Mouse (Mus musculus) gastrocnemius, postnatal 25 days (tissue): ENCODE measurements around the gene Trappc10. TPM values are rescaled to one million over a fixed set of nuclear protein-coding genes. Genes with fewer than 3 reads are reported as not detected.
"Not testable (repeated sequence)": the region's sequence is repeated elsewhere in the genome, so short reads cannot be mapped to it uniquely, and the experiment has no call there.

ENCODE experiments used
- DNase-seq: peaks from one replicate; pipeline ENCODE4 v3.0.0; 2022
- total RNA-seq, 2 experiments: library from RNA; stranded (reverse); gene quantifications; 1 replicate in 1 of 2; 2 replicates in 1 of 2; pipeline ENCODE4 v1.2.3; 2021

The Trappc10 gene
- total RNA-seq, 2 experiments from 2014 or later: 31.0 to 32.9 TPM

DNA sequence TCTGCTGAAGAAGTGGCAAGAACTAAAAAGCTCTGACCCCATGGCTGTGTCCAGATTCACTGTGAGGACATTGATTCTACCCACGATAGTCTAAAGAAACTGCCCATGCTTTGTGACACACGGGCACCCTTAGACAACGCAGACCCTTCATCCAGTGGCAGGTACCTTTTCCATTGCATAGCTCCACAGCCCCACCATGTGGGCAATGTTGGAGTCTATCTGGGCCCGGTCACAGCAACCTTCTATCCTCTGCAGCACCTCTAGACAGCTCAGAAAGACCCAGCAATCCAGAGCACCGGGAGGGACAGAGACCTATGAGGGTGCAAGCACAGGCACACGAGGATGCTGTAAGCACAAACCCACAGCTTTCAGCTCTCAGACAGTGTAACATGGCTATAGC, 33.1 kb downstream of the Trappc10 start:
- DNase-seq: no peak

DNA sequence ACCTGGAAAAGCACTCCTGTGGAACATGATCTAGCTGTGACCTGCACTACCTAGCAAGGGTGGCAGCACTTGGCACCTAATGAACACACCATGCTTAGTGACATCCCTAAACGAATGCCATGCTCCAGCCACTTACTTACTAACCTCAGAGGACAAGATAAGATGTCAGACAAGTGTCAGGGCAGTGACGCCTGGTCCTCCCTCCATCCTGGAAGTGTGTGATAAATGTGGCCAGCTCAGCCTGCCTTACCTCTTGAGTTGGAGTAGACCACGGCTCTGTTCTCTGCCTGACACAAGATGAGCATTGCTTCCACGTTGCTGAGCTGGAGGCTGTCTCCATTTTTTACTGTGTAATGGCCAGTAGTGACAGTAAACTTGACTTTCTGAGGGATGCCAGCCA, 43.3 kb downstream of the Trappc10 start:
- DNase-seq: no peak

DNA sequence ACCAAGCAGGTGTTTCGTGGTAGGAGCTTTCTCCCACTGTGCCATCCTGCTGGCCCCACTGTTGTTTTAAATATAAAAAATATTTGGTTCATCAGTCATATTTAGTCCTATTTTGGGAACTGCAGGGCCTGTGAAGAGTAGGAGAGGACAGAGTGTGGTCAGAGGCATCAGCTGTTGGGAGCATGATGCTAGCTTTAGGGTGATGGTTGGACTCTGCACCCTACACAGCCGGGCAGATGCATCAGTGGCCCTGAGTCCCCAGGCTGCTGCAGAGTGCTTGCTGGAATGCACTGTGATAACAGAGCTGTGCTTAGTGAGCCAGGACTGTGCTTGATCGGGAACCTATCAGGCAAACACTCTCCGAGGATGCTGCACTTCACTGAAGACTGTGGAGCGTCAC, 51.5 kb downstream of the Trappc10 start:
- DNase-seq: no peak

DNA sequence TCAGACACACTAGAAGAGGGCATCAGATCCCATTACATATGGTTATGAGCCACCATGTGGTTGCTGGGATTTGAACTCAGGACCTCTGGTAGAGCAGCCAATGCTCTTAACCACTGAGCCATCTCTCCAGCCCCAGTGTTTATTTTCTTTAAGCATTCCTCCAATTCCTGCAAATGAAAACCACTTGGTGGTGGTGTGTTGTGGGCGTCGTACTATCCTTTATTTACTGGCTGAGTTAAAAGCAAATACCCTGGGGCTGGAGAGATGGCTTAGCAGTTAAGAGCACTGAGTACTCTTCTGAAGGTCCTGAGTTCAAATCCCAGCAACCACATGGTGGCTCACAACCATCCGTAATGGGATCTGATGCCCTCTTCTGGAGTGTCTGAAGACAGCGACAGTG, 58.4 kb downstream of the Trappc10 start:
- DNase-seq: not testable (repeated sequence)

DNA sequence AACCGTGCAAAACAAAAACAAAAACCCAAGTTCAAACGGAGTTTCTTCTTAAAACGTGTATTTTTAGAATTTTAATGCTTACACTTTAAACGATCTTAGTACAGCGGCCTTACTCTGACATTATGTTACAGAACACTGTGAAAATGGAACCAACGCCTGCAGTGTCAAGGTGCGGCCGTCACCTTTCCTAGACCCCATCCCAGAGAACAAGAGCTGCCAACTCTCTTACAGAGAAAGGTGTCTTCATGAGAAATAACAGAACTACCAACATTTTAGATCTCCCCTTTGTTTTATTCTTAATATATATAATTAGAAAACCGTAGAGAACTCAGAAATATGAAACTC, 59.1 kb downstream of the Trappc10 start:
- DNase-seq: no peak

DNA sequence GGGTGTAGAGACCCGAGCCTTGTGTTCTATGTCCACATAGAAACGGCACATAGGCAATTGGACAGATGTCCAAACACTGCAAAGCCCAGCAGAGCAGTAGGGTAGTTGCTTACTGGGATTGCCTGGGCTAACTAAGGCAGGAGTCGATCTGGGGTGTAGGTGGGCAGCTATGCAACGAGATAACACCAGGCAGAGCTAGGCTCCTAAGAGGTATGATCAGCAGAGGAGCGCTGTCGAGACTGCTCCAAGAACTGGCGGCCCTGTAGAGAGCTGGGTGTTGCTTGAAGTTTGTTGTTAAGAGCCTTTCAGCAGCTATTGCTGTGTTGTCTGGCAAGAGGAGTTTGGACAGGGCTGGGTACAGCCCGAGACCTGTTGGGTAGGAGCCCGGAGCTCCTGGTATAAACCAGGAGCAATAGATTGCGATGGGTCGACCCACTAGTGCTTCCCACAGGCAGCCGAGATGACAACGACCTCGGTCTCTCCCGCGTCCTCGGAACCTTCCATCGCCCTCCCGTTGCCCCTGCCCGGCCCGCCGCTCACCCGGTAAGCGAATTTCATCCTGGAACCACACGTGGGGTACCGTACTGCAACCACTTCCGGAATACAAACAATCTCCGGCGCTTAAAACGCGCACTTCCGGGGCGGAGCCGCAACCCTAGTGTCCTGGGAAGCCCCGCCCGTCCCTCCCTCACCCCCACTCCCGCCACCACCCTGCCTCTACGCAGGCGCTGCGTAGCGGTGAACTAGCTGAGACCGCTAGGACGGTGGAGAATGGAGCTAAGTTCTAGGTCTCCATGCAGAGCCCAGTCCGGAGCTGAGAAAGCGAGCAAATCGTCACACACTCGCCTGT, 59.7 kb downstream of the Trappc10 start, which contains the start of gene Pwp2:
TSS of gene Pwp2 (minus strand) at position 619 of the 850 bp plus-strand sequence.
- peak; percentile 87 for DNase-seq

DNA sequence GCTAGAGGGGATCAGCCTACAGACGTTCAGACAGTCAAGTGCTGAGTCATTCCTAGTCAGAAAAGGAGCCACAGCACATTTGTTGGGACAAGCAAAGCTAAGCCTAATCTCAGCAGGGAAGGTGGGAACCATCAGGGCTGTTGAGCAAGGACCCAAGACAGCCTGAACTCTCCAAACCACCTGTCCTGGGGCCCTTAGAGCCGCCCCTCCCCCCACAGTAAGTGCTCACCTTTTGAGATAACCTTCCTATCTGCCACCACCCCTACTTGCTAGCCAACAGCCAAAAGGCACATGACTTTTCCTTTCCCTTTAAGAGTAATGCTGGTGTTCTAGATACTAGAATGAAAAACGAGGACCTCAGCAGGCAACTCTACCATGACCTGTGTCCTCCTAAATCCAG, 60.9 kb downstream of the Trappc10 start:
- no peak for DNase-seq

DNA sequence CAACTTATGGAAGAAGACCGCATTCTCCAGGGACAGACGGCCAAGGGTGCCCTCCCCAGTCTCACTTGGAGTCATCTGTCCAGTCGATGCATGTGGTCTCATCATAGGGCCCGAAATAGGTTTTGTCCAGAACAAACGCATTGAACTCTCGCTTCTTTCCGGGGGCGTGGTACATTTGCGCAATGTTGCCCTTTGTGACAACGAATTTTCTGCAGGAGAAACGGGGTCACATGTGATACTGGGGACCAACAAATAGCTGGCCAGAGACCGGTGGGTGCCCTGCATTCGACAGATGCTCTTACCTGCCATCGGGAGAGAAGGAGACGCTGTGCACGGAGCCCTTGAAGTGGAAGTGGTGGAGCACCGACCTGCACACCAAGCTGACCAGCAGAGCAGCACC, 62.1 kb downstream of the Trappc10 start:
- DNase-seq: no peak

DNA sequence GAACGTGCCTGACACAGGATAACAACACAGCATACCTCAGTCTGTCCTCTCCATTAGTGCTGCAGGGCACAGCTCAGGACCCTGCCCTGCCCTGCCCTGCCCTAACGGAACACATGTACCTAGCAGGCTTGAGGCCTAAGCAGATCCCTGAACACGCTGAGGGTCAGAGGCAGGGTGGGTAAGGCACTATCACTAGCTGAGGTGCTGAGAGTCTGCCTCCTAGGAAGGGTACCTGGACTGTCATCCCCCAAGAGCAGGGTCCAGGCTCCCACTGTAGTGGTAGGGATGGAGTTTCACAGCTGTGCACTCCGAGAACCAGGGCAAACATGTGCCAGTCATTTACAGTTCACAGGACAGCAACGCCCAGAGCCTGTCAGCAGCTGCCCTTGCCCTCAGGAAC, 70.0 kb downstream of the Trappc10 start:
- no peak for DNase-seq

DNA sequence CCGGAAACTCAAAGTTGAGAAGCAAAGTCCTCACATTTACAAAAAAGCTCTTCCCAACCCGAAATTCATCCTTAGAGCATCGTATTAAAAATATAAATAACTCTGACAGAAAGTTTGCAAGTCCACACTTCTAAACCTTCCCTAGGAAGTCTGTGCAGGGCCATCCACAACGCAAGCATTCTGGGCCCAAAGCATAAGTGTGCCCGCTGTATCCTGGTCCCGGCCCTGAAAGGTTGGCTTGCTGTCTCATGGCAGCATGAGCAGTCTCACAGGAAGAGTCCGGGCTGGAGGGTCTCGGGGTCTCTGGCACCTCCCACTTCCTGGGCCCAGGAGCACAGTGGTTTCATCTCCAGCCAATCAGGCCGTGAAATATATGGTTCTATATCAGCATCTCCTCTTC, 72.9 kb downstream of the Trappc10 start:
- DNase-seq: no peak

DNA sequence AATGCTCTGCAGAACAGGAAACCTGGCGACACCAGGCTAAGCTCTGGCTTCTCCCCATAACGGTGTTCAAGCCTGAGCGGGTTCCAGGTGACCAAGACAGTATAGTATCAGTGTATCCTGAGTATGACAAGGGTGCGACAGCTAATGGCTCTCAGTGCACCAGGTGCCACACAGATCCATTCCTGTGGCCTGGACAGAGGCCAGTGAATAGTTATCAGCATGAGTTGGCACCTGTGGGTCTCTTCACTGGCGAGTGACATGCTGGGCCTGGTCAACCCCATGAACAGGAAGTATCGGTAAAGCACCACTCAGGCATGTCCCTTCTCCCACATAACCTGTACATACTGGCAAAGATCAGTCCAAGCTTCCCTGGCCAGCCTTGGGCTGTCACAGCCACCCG, 73.4 kb downstream of the Trappc10 start:
- no peak for DNase-seq

DNA sequence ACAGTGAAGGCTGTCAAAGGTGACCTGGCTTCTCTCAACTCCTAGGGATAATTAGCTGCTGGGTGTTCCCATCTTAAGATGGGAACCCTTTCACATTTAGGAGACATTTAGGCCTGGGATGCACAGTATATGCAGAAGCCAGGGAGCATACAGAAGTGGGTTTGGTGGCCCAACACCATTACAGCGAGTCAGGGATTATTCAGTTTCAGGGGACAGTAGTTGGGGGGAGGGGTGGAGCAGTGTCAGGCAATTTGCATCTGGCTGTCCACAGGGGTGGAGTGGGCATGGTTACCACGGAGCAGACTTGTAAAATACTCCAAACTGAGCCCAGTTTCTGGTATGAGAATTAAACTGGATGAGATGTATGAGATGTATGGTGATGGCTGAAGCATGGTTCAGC, 74.0 kb downstream of the Trappc10 start:
- DNase-seq: no peak

DNA sequence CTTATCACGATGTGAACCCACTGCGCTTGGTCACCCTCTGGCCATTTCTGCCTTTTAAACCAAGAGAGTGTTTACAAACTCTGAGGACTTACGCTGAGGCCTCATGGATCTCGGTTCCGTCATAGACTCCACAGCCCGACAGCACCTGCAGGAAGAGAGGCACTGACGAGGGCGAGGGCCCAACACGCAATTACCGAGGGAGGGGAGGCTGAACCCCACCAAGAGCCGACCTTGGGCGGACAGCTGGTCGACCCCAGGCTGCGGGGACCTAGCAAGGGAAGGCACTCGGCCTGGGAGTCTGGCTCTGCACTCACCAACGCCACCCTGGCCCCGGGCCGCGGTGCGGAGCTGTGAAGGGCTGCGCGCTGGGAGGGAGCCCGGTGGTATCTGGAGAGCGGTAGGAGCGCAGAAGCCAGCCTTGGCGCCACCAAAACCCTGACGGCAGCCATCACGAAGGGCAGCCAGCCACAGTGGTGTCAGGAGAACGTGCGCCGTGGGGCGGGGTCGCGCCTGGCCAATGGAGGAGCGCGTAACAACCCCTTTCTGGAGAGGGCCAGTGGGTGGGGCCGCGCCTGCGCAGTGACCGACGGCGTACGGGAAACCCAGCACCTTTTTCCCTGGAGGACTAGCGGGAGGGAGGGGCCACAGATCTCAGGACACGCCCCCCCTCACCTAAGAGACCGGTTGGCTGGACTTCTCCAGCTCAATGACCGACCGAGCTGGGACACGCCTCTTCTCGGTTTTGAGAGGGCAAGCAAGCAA, 75.0 kb downstream of the Trappc10 start, which contains the start of gene D10Jhu81e:
TSS of gene D10Jhu81e (minus strand) at position 502 of the 762 bp plus-strand sequence.
- DNase-seq: peak; percentile 99

DNA sequence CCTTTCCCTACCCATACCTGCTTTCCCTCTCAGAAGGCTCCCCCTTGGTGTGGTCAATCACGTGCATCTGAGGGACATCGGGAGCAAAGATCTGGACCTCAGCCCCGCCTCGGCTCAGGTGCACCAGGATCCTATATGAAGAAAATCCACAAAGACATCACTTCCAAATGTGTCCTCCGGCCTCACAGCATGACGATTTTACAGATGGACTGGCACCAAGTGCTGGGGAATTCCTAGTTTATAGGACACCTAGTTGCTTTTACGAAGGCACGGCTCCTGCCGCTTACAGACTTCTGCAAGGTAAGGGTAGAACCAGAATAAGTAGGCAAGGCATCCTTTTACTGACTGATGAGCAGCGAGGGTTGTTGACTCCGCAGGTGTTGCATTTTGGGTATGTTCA, 75.6 kb downstream of the Trappc10 start:
- DNase-seq: no peak

DNA sequence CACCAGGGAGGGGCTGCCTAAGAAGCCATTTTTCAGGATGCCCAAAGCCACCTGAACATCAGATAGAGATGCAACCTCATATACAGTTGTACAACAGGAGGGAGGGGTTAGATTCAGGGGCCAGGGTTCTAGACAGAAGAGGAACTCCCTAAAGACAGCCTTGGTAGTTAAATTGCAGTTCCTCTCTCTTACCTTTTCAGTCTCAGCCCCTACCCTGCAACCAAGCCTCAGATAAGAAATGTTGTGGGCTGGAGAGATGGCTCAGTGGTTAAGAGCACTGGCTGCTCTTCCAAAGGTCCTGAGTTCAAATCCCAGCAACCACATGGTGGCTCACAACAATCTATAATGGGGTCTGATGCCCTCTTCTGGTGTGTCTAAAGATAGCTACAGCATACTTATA, 76.7 kb downstream of the Trappc10 start:
- DNase-seq: no peak

DNA sequence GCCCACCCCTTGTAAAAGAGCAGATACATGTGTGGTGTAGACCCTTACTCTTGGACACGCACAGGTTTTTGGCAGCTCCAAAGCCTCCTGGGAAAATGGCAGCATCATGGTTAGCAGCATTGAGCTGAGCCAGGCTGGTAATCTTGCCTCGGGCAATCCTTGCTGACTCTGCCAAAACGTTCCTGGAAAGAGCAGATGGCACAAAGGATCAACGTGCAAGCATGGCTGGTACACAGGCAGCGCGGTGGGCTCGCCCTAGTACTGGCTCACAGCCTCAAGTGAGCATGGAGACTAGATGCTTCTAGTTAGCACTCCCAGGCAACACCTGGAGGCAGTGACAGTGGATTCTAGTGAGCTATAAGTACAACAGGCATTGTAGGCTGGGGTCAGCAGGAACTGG, 77.1 kb downstream of the Trappc10 start:
- DNase-seq: no peak

DNA sequence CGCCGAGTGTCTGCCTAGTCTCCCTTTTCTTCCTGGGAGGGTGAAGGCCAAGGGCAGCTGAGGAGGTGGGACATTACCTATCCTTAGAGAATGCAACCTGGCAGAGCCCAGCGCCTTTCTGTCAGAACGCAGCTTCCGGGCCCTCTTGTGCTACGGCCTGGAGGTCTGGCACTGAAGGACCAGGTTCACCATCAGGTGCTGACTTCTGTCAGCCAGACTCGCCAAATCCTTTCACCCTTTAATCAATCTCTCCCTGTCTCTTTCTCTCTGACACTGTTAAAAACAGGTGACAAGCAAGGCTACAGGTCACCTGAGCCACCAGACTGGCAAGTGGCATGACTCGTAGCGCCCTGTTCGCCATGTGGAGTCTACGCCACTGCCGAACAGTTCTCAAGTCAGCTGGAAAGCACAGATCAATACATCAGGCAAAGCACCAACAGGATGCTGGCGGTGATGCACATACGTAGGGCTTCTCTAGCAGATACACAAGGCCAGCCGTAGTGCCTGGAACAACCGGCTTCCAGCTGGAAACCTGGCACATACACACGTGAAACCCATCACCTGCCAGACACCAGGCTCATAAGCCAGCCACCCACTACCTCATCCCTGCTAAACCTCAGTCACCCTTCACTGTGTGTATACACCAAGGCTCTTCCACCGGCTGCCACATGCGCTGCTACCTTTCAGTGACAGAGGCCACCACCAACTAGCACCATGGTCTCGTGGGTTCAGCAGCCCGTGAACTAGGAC, 79.0 kb downstream of the Trappc10 start:
- no peak for DNase-seq

DNA sequence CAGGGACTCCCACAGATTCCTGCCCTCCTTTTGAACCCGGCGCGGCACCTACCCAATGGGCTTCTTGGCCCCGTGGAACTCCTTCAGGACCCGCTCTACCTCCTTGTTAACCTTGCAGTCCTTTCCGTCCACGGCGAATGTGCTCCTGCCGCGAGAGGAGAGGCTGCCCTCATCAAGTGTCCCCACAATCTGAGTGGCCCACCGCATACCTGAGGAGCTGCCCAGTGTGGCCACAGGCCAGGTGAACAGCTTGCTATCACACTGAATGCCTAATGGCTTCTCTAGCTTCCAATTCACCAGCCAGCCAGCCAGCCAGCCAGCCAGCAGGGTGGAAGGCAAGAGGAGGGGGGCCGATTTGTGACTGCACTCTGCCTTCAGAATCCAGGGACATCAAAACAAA, 79.7 kb downstream of the Trappc10 start:
- no peak for DNase-seq

DNA sequence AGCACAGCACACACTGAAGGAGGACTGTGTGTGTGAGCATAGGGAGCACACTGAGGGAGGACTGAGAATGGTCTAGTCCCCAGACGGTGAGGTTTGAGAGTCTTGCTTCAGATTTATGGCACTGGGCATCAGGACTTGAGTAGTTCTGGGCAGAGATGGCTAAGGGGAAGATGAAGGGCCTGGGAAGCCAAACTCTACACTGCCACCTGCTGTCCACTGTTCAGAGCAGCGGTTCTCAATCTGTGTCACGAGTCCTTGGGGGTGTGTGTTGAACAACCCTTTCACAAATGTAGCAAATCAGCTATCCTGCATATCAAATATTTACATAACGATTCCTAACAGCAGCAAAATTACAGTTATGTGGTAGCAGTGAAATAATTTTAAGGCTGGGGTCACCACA, 80.5 kb downstream of the Trappc10 start:
- DNase-seq: peak; percentile 43

DNA sequence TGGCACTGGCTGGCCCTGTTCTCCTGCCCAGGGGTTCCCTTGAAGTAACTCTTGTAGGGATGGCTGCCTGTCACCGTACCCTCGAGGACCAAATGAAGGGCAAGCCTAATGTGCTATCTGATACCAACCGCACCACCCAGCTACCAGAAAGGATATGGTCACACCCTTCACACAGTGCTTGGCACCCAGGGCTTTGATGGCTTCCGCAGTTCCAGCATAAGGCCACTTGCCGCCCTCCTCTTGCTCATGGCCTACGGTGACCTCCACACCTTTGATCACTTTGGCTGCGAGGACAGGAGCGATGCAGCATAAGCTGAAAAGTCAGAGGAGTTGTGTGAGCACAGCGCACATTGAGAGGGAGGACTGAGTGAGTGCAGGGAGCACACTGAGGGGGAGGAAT, 81.2 kb downstream of the Trappc10 start:
- no peak for DNase-seq

DNA sequence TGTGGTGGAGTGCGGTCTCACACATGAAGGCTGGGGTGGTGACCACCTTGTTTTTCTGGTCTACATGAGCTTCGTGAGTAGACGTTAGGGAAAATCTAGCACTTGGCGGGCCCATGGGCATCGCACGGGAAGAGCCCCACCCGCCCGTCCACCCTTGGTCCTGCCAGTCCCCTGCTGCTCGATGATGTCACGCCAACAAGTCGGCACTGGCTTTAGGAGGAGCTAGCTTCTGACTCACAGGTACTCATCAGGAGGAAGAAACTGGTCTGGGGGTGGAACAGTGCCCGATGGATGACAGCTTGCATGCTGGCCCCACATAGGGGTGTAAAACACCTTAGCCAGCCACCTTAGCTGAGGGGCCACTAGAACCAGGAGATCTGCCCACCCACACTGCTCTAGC, 81.8 kb downstream of the Trappc10 start:
- no peak for DNase-seq

DNA sequence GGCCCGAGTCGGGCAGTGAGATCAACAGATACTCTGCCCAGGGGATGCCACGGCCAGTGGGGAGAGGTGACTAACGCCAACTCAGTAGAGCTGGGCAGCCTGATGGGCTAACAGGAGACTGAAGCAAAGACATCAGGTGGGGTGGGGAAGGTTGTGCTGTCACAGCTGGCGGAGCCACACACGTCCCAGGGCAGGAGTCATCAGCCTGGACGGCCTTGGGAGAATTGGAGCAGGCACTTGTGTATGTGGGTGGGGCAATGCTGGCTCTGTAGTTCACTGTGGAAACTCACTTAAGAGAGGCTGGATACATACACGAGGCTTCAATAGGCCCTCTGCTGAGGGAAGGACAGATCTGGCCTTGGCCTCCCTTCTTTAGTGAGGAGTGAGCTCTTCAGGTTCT, 83.3 kb downstream of the Trappc10 start:
- no peak for DNase-seq
